11 mouse cellular contexts compared by ENCODE assay signal in the genomic region with DNA sequence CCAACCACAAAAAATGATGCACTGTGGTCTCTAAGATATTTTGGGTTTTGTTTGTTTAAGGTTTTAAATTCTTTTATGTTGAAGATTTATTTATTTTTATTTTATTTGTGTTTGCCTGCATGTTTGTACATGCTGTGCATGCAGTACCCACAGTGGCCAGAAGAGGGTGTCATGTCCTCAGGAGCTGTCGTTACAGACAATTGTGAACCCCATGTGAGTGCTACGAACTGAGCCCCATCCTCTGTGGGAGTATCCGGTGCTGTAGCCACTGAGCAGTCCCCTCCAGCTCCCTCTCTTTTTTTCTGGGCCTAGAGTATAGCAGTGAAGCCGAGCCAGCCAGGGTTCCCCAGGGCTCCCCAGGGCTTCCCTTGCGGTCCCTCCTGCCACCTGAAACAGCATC. TPM values are rescaled to one million over a fixed set of nuclear protein-coding genes. Genes with fewer than 3 reads are reported as not detected.
DNase-seq lines count a peak whose midpoint lies in the region; ATAC-seq and TF ChIP-seq lines count a peak whose summit lies in the region.
"Had no signal": no experiment of that assay in that cellular context is flagged by ENCODE, and none has a peak within 500 bp of the region (broad histone marks: within the 10 kb centered on the region; RNA-seq: fewer than 3 reads in every experiment).

No protein-coding gene starts in this region.

- no peak overlapping the region for H3K9ac ChIP-seq in MEL (ENCODE audit: control insufficient read depth, low read depth, low read length, poor library complexity, severe bottlenecking)
- no peak overlapping the region for H3K9ac ChIP-seq in forebrain, embryonic 15.5 days (replicated peaks)

- H3K4me3 ChIP-seq in lung, adult 2 months (replicated peaks; ENCODE audit: extremely low read depth, low read depth, low read length): no peak overlapping the region
- no peak overlapping the region for H3K4me3 ChIP-seq in MEL (ENCODE audit: control insufficient read depth in 1 of 2, insufficient read depth in 1 of 2, low read depth in 2 of 2, low read length in 2 of 2)
- H3K4me3 ChIP-seq in forebrain, embryonic 15.5 days: no peak overlapping the region
- H3K4me3 ChIP-seq: megakaryocyte, embryonic 14.5 days had no signal

- no peaks in the 10 kb centered on the region for H3K79me2 ChIP-seq in MEL (ENCODE audit: control insufficient read depth, insufficient read depth, low read length, poor library complexity)

- peak; percentile 56 for TF ChIP-seq RAD21 in MEL (IDR thresholded peaks at IDR 0.05; ENCODE audit: low read depth, low read length)

- no peak for TF ChIP-seq POLR2A in lung, adult 2 months (IDR thresholded peaks at IDR 0.05; ENCODE audit: borderline replicate concordance, extremely low read depth, low read depth, low read length)
- TF ChIP-seq POLR2A in MEL (IDR thresholded peaks at IDR 0.05; ENCODE audit: control insufficient read depth in 1 of 2, insufficient read depth in 1 of 2, low read depth in 1 of 2, low read length in 2 of 2, poor library complexity in 1 of 2): no peak

- H3K4me2 ChIP-seq in forebrain, embryonic 15.5 days (replicated peaks): no peak overlapping the region

- 86% methylated on average over 5 of the region's 5 CpGs for WGBS in lung, adult 2 months
- 85% methylated on average over 5 of the region's 5 CpGs for WGBS in forebrain, embryonic 15.5 days

- H3K9me3 ChIP-seq in MEL (replicated peaks; ENCODE audit: insufficient read depth, low read length): no peaks in the 10 kb centered on the region
- no peaks in the 10 kb centered on the region for H3K9me3 ChIP-seq in forebrain, embryonic 15.5 days

- H3K27ac ChIP-seq in MEL (ENCODE audit: control insufficient read depth, low read depth, low read length): no peak overlapping the region
- H3K27ac ChIP-seq in forebrain, embryonic 15.5 days (replicated peaks): no peak overlapping the region

- TF ChIP-seq EP300 in MEL (IDR thresholded peaks at IDR 0.05; ENCODE audit: low read depth in 1 of 2, low read length in 2 of 2): no peak

- TF ChIP-seq CTCF in lung, adult 2 months (IDR thresholded peaks at IDR 0.05; ENCODE audit: insufficient read depth, low read length): peak; percentile 61
- peak; percentile 66 to 79 (median 68) for TF ChIP-seq CTCF in MEL (IDR thresholded peaks at IDR 0.05 in 2 of 3, conservative IDR thresholded peaks at IDR 0.05 in 1 of 3; ENCODE audit: control insufficient read depth in 1 of 3, insufficient read depth in 1 of 3, low read depth in 2 of 3, low read length in 3 of 3, poor library complexity in 1 of 3, severe bottlenecking in 1 of 3)

- peaks cover 7% of the 10 kb centered on the region; the same call in 1 of the 2 replicates for H3K4me1 ChIP-seq in lung, adult 2 months (ENCODE audit: control insufficient read depth, insufficient read depth, low read length)
- H3K4me1 ChIP-seq in MEL (ENCODE audit: control insufficient read depth in 1 of 2, insufficient read depth in 2 of 2, low read length in 2 of 2): peaks cover 4 to 17% of the 10 kb centered on the region in 2 experiments
- peaks cover 7% of the 10 kb centered on the region for H3K4me1 ChIP-seq in forebrain, embryonic 15.5 days

- peaks cover 0 to 6% of the 10 kb centered on the region in 2 experiments; a peak in 1 of 4 replicates for H3K36me3 ChIP-seq in MEL (ENCODE audit: control insufficient read depth in 1 of 2, insufficient read depth in 2 of 2, low read length in 2 of 2)
- H3K36me3 ChIP-seq in forebrain, embryonic 15.5 days: no peaks in the 10 kb centered on the region

- ATAC-seq in forebrain, embryonic 15.5 days (replicated peaks): no peak
- ATAC-seq: forebrain, embryonic 14.5 days; Patski had no signal

- H3K27me3 ChIP-seq in MEL (ENCODE audit: control insufficient read depth in 1 of 2, insufficient read depth in 2 of 2, low read length in 2 of 2): no peaks in the 10 kb centered on the region
- H3K27me3 ChIP-seq in forebrain, embryonic 15.5 days: no peaks in the 10 kb centered on the region
- H3K27me3 ChIP-seq: megakaryocyte, embryonic 14.5 days; Patski had no signal

- peak; percentile 57 for DNase-seq in cerebellum, adult 9-10 months
- no peak for DNase-seq in cerebellum, postnatal 36 days
- DNase-seq in lung, adult 2 months: no peak
- no peak for DNase-seq in lung, postnatal 25 days (ENCODE audit: low spot score)
- DNase-seq in MEL (ENCODE audit: low read depth, low spot score): peak; percentile 78
- peak; percentile 80 for DNase-seq in naive thymus-derived CD4-positive, alpha-beta T cell, adult 2 months (ENCODE audit: low read depth)
- no peak for DNase-seq in urinary bladder, postnatal 4 days (ENCODE audit: low spot score in 2 of 2)

TF ChIP-seq in MEL, 35 proteins besides CTCF, POLR2A, EP300 and RAD21:
- TF ChIP-seq ELF1 (IDR thresholded peaks at IDR 0.05; ENCODE audit: low read depth, low read length) (no peak), E2F4 (IDR thresholded peaks at IDR 0.05; ENCODE audit: borderline replicate concordance, low read depth, low read length) (no peak), GATA1 (IDR thresholded peaks at IDR 0.05; ENCODE audit: low read depth, low read length) (no peak), NELFE (IDR thresholded peaks at IDR 0.05; ENCODE audit: low read depth, low read length) (no peak), POLR2AphosphoS5 (IDR thresholded peaks at IDR 0.05; ENCODE audit: borderline replicate concordance, low read depth, low read length) (no peak), SMC3 (IDR thresholded peaks at IDR 0.05; ENCODE audit: low read depth, low read length) (peak; percentile 55)

RNA-seq across cellular contexts. Expression of gene Aes, which starts 6.1 kb away (rescaled TPM):
- polyA plus RNA-seq in lung, adult 2 months (2012; rRNA removed): 1,275 and 1,423 TPM in 2 replicates
- 170 and 197 TPM in 2 replicates for total RNA-seq in MEL (2012; rRNA removed)
- 100 to 1,000 TPM in 1 of 2 experiments, not detected in 1; 355 TPM for polyA plus RNA-seq in MEL (2012; ENCODE audit: insufficient read depth in 1 of 2, insufficient read length in 2 of 2, low read depth in 1 of 2, low replicate concordance in 2 of 2, missing spikeins in 1 of 2)
- 665 and 705 TPM in 2 replicates for polyA plus RNA-seq in forebrain, embryonic 15.5 days (2015; fragmentation: Nextera tagmentation; extraction: Ambion mirVana)

RNA-seq across cellular contexts. Expression of gene Gna11, which starts 8.2 kb away (rescaled TPM):
- polyA plus RNA-seq in lung, adult 2 months (2012; rRNA removed): 114 and 117 TPM in 2 replicates
- 12.2 and 14.1 TPM in 2 replicates for total RNA-seq in MEL (2012; rRNA removed)
- polyA plus RNA-seq in MEL (2012; ENCODE audit: insufficient read depth in 1 of 2, insufficient read length in 2 of 2, low read depth in 1 of 2, low replicate concordance in 2 of 2, missing spikeins in 1 of 2): 10 to 100 TPM in 1 of 2 experiments, not detected in 1; 18.4 TPM
- polyA plus RNA-seq in forebrain, embryonic 15.5 days (2015; fragmentation: Nextera tagmentation; extraction: Ambion mirVana): 99.8 and 103 TPM in 2 replicates

RNA-seq across cellular contexts. Expression of gene Tle2, which starts 21.1 kb away (rescaled TPM):
- 164 and 218 TPM in 2 replicates for polyA plus RNA-seq in lung, adult 2 months (2012; rRNA removed)
- 0.19 and 0.75 TPM in 2 replicates for total RNA-seq in MEL (2012; rRNA removed)
- 1 to 10 TPM in 1 of 2 experiments, not detected in 1; 2.4 TPM for polyA plus RNA-seq in MEL (2012; ENCODE audit: insufficient read depth in 1 of 2, insufficient read length in 2 of 2, low read depth in 1 of 2, low replicate concordance in 2 of 2, missing spikeins in 1 of 2)
- 27.3 and 28.0 TPM in 2 replicates for polyA plus RNA-seq in forebrain, embryonic 15.5 days (2015; fragmentation: Nextera tagmentation; extraction: Ambion mirVana)

RNA-seq across cellular contexts. Expression of gene Gna15, which starts 29.2 kb away (rescaled TPM):
- polyA plus RNA-seq in lung, adult 2 months (2012; rRNA removed): 8.5 and 9.5 TPM in 2 replicates
- total RNA-seq in MEL (2012; rRNA removed): 28.2 and 33.0 TPM in 2 replicates
- 100 to 1,000 TPM in 1 of 2 experiments, 10 to 100 TPM in 1; 23.0 to 142 TPM for polyA plus RNA-seq in MEL (2012; ENCODE audit: insufficient read depth in 1 of 2, insufficient read length in 2 of 2, low read depth in 1 of 2, low replicate concordance in 2 of 2, missing spikeins in 1 of 2)
- polyA plus RNA-seq in forebrain, embryonic 15.5 days (2015; fragmentation: Nextera tagmentation; extraction: Ambion mirVana): 0.57 and 0.84 TPM in 2 replicates
- polyA plus RNA-seq: Patski had no signal

RNA-seq across cellular contexts. Expression of gene Tle6, which starts 47.6 kb away (rescaled TPM):
- polyA plus RNA-seq in lung, adult 2 months (2012; rRNA removed): 33.3 and 41.6 TPM in 2 replicates
- 16.9 and 17.3 TPM in 2 replicates for total RNA-seq in MEL (2012; rRNA removed)
- polyA plus RNA-seq in MEL (2012; ENCODE audit: insufficient read depth in 1 of 2, insufficient read length in 2 of 2, low read depth in 1 of 2, low replicate concordance in 2 of 2, missing spikeins in 1 of 2): 10 to 100 TPM in 1 of 2 experiments, not detected in 1; 31.9 TPM
- 3.0 and 4.2 TPM in 2 replicates for polyA plus RNA-seq in forebrain, embryonic 15.5 days (2015; fragmentation: Nextera tagmentation; extraction: Ambion mirVana)

Comparison
In these comparisons a context has a peak if more than half of its experiments do, and no peak if none do; other contexts are left out.
1. DNase-seq: peak in cerebellum, adult 9-10 months (single experiment), MEL (single experiment) and naive thymus-derived CD4-positive, alpha-beta T cell, adult 2 months (single experiment); none in cerebellum, postnatal 36 days (0 of 2), lung, adult 2 months (single experiment), lung, postnatal 25 days (single experiment) and urinary bladder, postnatal 4 days (0 of 2).